Mouse (Mus musculus) CH12.LX (cell line): ENCODE measurements around the gene Slc6a16.

Source experiments
- BHLHE40 ChIP-seq: IDR thresholded peaks from 2 replicates; pipeline ENCODE4 v1.6.1; 2011; ENCODE audit warnings: mild to moderate bottlenecking, low read depth, low read length, improper control_type of control experiment
- CHD1 ChIP-seq: IDR thresholded peaks from 2 replicates; pipeline ENCODE4 v1.6.1; 2012; ENCODE audit warnings: low read depth, low read length, improper control_type of control experiment, inconsistent platforms
- CTCF ChIP-seq, 2 experiments: IDR thresholded peaks in 1 of 2; conservative IDR thresholded peaks in 1 of 2; 2 replicates each; pipeline ENCODE4 v1.5.1; 2011 to 2012; ENCODE audit warnings: low read depth in 2 of 2, low read length in 2 of 2, improper control_type of control experiment in 1 of 2, inconsistent platforms in 1 of 2, mild to moderate bottlenecking in 1 of 2, moderate library complexity in 1 of 2
- E2F4 ChIP-seq: IDR thresholded peaks from 2 replicates; pipeline ENCODE4 v1.6.1; 2011; ENCODE audit warnings: low read depth, low read length, improper control_type of control experiment; ENCODE audit not compliant: insufficient replicate concordance
- JUN ChIP-seq: IDR thresholded peaks from 2 replicates; pipeline ENCODE4 v1.6.1; 2011; ENCODE audit warnings: low read depth, mild to moderate bottlenecking, low read length, improper control_type of control experiment, moderate library complexity; ENCODE audit not compliant: insufficient read depth
- NELFE ChIP-seq: IDR thresholded peaks from 2 replicates; pipeline ENCODE4 v1.6.1; 2011; ENCODE audit warnings: low read depth, low read length, improper control_type of control experiment
- POLR2A ChIP-seq: IDR thresholded peaks from 2 replicates; pipeline ENCODE4 v1.6.1; 2011; ENCODE audit warnings: low read depth, mild to moderate bottlenecking, improper control_type of control experiment, low read length
- ZC3H11A ChIP-seq: IDR thresholded peaks from 2 replicates; pipeline ENCODE4 v1.6.1; 2012; ENCODE audit warnings: low read depth, mild to moderate bottlenecking, inconsistent platforms, low read length, improper control_type of control experiment
- ZMIZ1 ChIP-seq: IDR thresholded peaks from 2 replicates; pipeline ENCODE4 v1.6.1; 2012; ENCODE audit warnings: low read depth, mild to moderate bottlenecking, inconsistent platforms, low read length, improper control_type of control experiment
- ZNF384 ChIP-seq: IDR thresholded peaks from 2 replicates; pipeline ENCODE4 v1.6.1; 2012; ENCODE audit warnings: low read depth, low read length, improper control_type of control experiment, inconsistent platforms

DNA sequence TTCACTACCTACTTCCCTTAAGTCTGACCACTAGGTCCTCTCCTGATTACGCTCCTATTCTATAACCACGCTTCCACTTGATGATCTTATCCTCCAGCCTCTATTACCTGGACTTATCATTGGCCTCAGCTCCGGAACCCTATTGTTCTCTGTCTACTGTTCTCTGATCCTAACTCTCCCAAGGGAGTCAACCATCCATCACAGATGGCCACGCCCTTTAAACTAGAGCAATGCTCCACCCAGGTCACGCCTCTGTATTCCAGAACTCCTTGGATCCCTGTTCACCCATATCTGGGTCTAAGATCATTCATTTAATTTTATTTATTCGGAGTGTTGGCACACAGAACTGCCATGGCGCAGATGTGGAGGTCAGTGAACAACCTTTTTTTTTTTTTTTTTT lies 28.5 kb upstream of the Slc6a16 start:
- TF ChIP-seq JUN (no peak), CTCF (conservative IDR thresholded peaks at IDR 0.05 in 1 of 2, IDR thresholded peaks at IDR 0.05 in 1 of 2; ENCODE audit: low read depth in 2 of 2, low read length in 2 of 2) (no peak), ZC3H11A (no peak), E2F4 (no peak), POLR2A (no peak), CHD1 (no peak), BHLHE40 (no peak), ZMIZ1 (no peak), ZNF384 (peak; percentile 6; the same call in 1 of the 2 replicates), NELFE (no peak)
